Mouse (Mus musculus): ENCODE measurements around the gene Xrcc4. TPM values are rescaled to one million over a fixed set of nuclear protein-coding genes. Genes with fewer than 3 reads are reported as not detected.
"Not testable (repeated sequence)": the region's sequence is repeated elsewhere in the genome, so short reads cannot be mapped to it uniquely, and the experiment has no call there.

Xrcc4 gene
- polyA plus RNA-seq, 1 experiment from 2014 or later: 12.5 TPM

GRCm38 (mm10) chr13:89762339-89762738 lies 327.1 kb downstream of the Xrcc4 start:
- Histone ChIP-seq H3K4me3 (ENCODE audit: low read length) (no peak overlapping the region), H3K36me3 (ENCODE audit: control insufficient read depth, insufficient read depth, low read length) (no peaks in the 10 kb centered on the region), H3K4me2 (ENCODE audit: low read depth, low read length) (no peak overlapping the region), H3K4me1 (ENCODE audit: control insufficient read depth, insufficient read depth, low read length) (no peaks in the 10 kb centered on the region), H3K27me3 (replicated peaks; ENCODE audit: control insufficient read depth, insufficient read depth, low read length) (no peaks in the 10 kb centered on the region), H3K9me3 (ENCODE audit: control insufficient read depth, low read length) (no peaks in the 10 kb centered on the region), H3K9ac (ENCODE audit: low read depth, low read length) (no peak overlapping the region), H3K27ac (ENCODE audit: low read length) (no peak overlapping the region)
- WGBS: 70% methylated on average over 3 of the region's 3 CpGs
- ATAC-seq: no peak

GRCm38 (mm10) chr13:89756347-89756746 lies 333.1 kb downstream of the Xrcc4 start:
- ATAC-seq: no peak
- Histone ChIP-seq H3K36me3 (ENCODE audit: control insufficient read depth, insufficient read depth, low read length) (no peaks in the 10 kb centered on the region), H3K4me2 (ENCODE audit: low read depth, low read length) (no peak overlapping the region), H3K9me3 (ENCODE audit: control insufficient read depth, low read length) (no peaks in the 10 kb centered on the region), H3K27me3 (replicated peaks; ENCODE audit: control insufficient read depth, insufficient read depth, low read length) (no peaks in the 10 kb centered on the region), H3K27ac (ENCODE audit: low read length) (no peak overlapping the region), H3K4me1 (ENCODE audit: control insufficient read depth, insufficient read depth, low read length) (no peaks in the 10 kb centered on the region), H3K4me3 (ENCODE audit: low read length) (no peak overlapping the region), H3K9ac (ENCODE audit: low read depth, low read length) (no peak overlapping the region)

- H3K4me3 ChIP-seq (ENCODE audit: low read length); H3K27me3 ChIP-seq (replicated peaks; ENCODE audit: control insufficient read depth, insufficient read depth, low read length); H3K27ac ChIP-seq (ENCODE audit: low read length); H3K9ac ChIP-seq (ENCODE audit: low read depth, low read length); H3K4me1 ChIP-seq (ENCODE audit: control insufficient read depth, insufficient read depth, low read length); H3K9me3 ChIP-seq (ENCODE audit: control insufficient read depth, low read length); H3K4me2 ChIP-seq (ENCODE audit: low read depth, low read length); ATAC-seq; H3K36me3 ChIP-seq (ENCODE audit: control insufficient read depth, insufficient read depth, low read length): not testable (repeated sequence)
- WGBS: 36% methylated on average over 3 of the region's 3 CpGs
Measured at GRCm38 (mm10) chr13:89750562-89750961, 338.8 kb downstream of the Xrcc4 start.

GRCm38 (mm10) chr13:89743201-89743600 lies 346.2 kb downstream of the Xrcc4 start:
- Histone ChIP-seq H3K4me3 (ENCODE audit: low read length) (peak overlapping the region; percentile 70; the same call in 1 of the 2 replicates), H3K9ac (ENCODE audit: low read depth, low read length) (no peak overlapping the region)

GRCm38 (mm10) chr13:89742686-89743200 lies 346.7 kb downstream of the Xrcc4 start:
- H3K4me3 ChIP-seq (ENCODE audit: low read length): peak overlapping the region; percentile 70
- no peaks in the 10 kb centered on the region for H3K36me3 ChIP-seq (ENCODE audit: control insufficient read depth, insufficient read depth, low read length)
- WGBS: 8% methylated on average over 15 of the region's 15 CpGs
- peak overlapping the region; percentile 91 for H3K4me2 ChIP-seq (ENCODE audit: low read depth, low read length)
- no peak overlapping the region for H3K27ac ChIP-seq (ENCODE audit: low read length)
- no peak for ATAC-seq
- no peaks in the 10 kb centered on the region for H3K9me3 ChIP-seq (ENCODE audit: control insufficient read depth, low read length)
- H3K4me1 ChIP-seq (ENCODE audit: control insufficient read depth, insufficient read depth, low read length): peaks cover 19% of the 10 kb centered on the region
- 0 out of 2 replicates have a peak, but pooled peaks cover 7% of the 10 kb centered on the region for H3K27me3 ChIP-seq (replicated peaks; ENCODE audit: control insufficient read depth, insufficient read depth, low read length)
- H3K9ac ChIP-seq (ENCODE audit: low read depth, low read length): peak overlapping the region; percentile 71

More at GRCm38 (mm10) chr13:89743201-89743600, 346.2 kb downstream of the Xrcc4 start:
- Histone ChIP-seq H3K27ac (ENCODE audit: low read length) (no peak overlapping the region), H3K27me3 (replicated peaks; ENCODE audit: control insufficient read depth, insufficient read depth, low read length) (0 out of 2 replicates have a peak, but pooled peaks cover 7% of the 10 kb centered on the region), H3K4me2 (ENCODE audit: low read depth, low read length) (peak overlapping the region; percentile 91), H3K36me3 (ENCODE audit: control insufficient read depth, insufficient read depth, low read length) (no peaks in the 10 kb centered on the region), H3K9me3 (ENCODE audit: control insufficient read depth, low read length) (no peaks in the 10 kb centered on the region), H3K4me1 (ENCODE audit: control insufficient read depth, insufficient read depth, low read length) (peaks cover 19% of the 10 kb centered on the region)
- 41% methylated on average over 8 of the region's 8 CpGs for WGBS
- no peak for ATAC-seq

GRCm38 (mm10) chr13:89741766-89742685 lies 347.4 kb downstream of the Xrcc4 start, which contains the start of gene Vcan:
TSS of gene Vcan (minus strand) at chr13:89742509.
- under 1% methylated on average over 40 of the region's 40 CpGs for WGBS
- Histone ChIP-seq H3K4me1 (ENCODE audit: control insufficient read depth, insufficient read depth, low read length) (peaks cover 19% of the 10 kb centered on the region), H3K4me2 (ENCODE audit: low read depth, low read length) (peak within 1 kb of the TSS; percentile 91), H3K27ac (ENCODE audit: low read length) (peak within 1 kb of the TSS; percentile 51), H3K4me3 (ENCODE audit: low read length) (peak within 1 kb of the TSS; percentile 70), H3K27me3 (replicated peaks; ENCODE audit: control insufficient read depth, insufficient read depth, low read length) (0 out of 2 replicates have a peak, but pooled peaks cover 7% of the 10 kb centered on the region), H3K9ac (ENCODE audit: low read depth, low read length) (peak within 1 kb of the TSS; percentile 71), H3K9me3 (ENCODE audit: control insufficient read depth, low read length) (no peaks in the 10 kb centered on the region), H3K36me3 (ENCODE audit: control insufficient read depth, insufficient read depth, low read length) (no peaks in the 10 kb centered on the region)
- ATAC-seq: peak; percentile 19

- 0 out of 2 replicates have a peak, but pooled peaks cover 7% of the 10 kb centered on the region for H3K27me3 ChIP-seq (replicated peaks; ENCODE audit: control insufficient read depth, insufficient read depth, low read length)
- ATAC-seq: peak; percentile 24; the same call in 1 of the 2 replicates
- peak overlapping the region; percentile 42 for H3K27ac ChIP-seq (ENCODE audit: low read length)
- peak overlapping the region; percentile 71 for H3K9ac ChIP-seq (ENCODE audit: low read depth, low read length)
- H3K36me3 ChIP-seq (ENCODE audit: control insufficient read depth, insufficient read depth, low read length): no peaks in the 10 kb centered on the region
- H3K9me3 ChIP-seq (ENCODE audit: control insufficient read depth, low read length): no peaks in the 10 kb centered on the region
- peak overlapping the region; percentile 70 for H3K4me3 ChIP-seq (ENCODE audit: low read length)
- under 1% methylated on average over 14 of the region's 14 CpGs for WGBS
- H3K4me2 ChIP-seq (ENCODE audit: low read depth, low read length): peak overlapping the region; percentile 91
- H3K4me1 ChIP-seq (ENCODE audit: control insufficient read depth, insufficient read depth, low read length): peaks cover 19% of the 10 kb centered on the region
Measured at GRCm38 (mm10) chr13:89741116-89741551, 348.3 kb downstream of the Xrcc4 start.

DNA sequence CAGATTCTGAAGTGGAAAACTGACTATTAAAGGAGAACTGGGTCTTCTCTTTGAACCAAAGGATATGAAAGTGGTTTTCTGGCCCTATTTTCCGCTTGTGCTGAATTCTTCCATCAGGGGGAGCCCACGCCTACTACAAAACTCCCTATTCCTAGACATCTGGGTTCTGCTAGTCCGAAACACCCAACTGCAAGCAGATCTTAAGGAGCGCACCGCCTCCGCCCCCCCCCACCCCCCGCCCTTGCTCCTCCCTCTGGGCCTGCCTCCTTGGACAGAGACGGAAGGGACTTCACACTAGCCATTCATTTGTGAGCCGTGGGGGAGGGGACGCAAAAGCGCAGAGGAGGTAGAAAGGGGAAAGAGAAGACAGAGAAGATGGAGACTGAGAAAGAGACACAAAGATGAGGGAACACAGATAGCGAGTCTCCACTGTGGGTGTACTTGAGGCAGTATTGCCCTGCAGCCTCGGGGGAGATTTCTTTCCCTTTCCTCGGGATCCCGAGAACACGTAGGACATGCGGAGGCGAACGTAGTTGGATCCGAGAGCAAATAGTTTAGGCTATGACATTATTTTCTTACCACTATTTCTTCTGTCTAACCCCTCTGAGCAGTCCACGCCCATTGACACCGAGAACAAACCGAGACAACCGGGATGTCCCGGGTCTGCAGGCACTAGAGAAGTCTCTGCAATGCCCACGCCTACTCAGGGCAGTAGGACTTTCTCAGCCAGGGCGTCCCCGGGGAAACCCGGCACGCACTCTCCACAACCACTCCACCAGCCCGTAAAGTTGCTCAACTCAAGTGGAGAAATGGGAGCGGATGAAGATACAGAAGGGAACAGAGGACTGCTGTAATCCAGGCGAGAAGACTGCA lies 348.9 kb downstream of the Xrcc4 start:
- H3K27ac ChIP-seq (ENCODE audit: low read length): peak overlapping the region; percentile 85
- H3K9me3 ChIP-seq (ENCODE audit: control insufficient read depth, low read length): no peaks in the 10 kb centered on the region
- 0 out of 2 replicates have a peak, but pooled peaks cover 7% of the 10 kb centered on the region for H3K27me3 ChIP-seq (replicated peaks; ENCODE audit: control insufficient read depth, insufficient read depth, low read length)
- H3K4me3 ChIP-seq (ENCODE audit: low read length): peak overlapping the region; percentile 70
- under 1% methylated on average over 33 of the region's 33 CpGs for WGBS
- H3K36me3 ChIP-seq (ENCODE audit: control insufficient read depth, insufficient read depth, low read length): no peaks in the 10 kb centered on the region
- peak; percentile 91 for ATAC-seq
- H3K9ac ChIP-seq (ENCODE audit: low read depth, low read length): peak overlapping the region; percentile 71
- H3K4me2 ChIP-seq (ENCODE audit: low read depth, low read length): peak overlapping the region; percentile 91
- peaks cover 19% of the 10 kb centered on the region for H3K4me1 ChIP-seq (ENCODE audit: control insufficient read depth, insufficient read depth, low read length)
